Mouse (Mus musculus): Measurements from ENCODE around the gene Zc3h8. TPM values are rescaled to one million over a fixed set of nuclear protein-coding genes. Genes with fewer than 3 reads are reported as not detected.

Zc3h8 gene
- total RNA-seq, 2 experiments from 2014 or later, result 5.1 to 5.6 TPM

GRCm38 (mm10) chr2:128902843-128903242 is 41.0 kb downstream of the Zc3h8 start:
- DNase-seq, result no peak

GRCm38 (mm10) chr2:128892180-128892721 is 51.6 kb downstream of the Zc3h8 start:
- DNase-seq, result no peak
- intact Hi-C loops (cut with DNase I), result no loop called here

More at GRCm38 (mm10) chr2:128902843-128903242, 41.0 kb downstream of the Zc3h8 start:
- intact Hi-C loops (cut with DNase I), result no loop called here

DNA sequence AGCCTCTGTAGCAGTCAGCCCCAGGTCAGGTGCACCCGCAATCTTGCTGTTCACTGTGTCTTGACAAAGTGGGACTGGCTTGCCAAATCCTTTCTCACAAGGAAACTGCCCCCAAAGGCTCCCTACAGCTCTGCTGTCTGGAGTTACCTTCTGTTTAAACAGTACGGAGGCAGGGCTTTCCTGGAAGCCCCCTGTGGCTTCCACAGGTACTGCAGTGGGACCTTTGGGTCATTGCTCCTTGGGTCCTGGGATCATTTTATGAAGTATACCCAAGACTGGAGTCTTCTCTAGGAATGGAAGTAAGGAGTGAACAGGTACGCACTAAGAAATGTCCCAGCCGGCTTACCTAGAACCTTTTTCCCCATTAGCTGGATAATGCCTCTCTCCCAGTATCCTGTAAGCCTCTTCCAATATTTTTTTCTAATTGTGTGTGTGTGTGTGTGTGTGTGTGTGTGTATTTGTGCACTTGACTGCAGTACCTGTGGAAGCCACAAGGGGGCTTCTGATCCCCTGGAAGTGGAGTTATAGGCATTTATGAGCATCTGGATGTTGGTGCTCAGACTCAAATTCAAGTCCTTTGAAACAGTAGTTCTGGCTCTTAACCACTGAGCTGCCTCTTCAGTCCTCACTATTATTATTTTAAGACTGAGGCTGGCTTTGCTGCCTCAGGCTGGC is 53.1 kb downstream of the Zc3h8 start:
- DNase-seq, result no peak
- intact Hi-C loops (cut with DNase I), result no loop called here

DNA sequence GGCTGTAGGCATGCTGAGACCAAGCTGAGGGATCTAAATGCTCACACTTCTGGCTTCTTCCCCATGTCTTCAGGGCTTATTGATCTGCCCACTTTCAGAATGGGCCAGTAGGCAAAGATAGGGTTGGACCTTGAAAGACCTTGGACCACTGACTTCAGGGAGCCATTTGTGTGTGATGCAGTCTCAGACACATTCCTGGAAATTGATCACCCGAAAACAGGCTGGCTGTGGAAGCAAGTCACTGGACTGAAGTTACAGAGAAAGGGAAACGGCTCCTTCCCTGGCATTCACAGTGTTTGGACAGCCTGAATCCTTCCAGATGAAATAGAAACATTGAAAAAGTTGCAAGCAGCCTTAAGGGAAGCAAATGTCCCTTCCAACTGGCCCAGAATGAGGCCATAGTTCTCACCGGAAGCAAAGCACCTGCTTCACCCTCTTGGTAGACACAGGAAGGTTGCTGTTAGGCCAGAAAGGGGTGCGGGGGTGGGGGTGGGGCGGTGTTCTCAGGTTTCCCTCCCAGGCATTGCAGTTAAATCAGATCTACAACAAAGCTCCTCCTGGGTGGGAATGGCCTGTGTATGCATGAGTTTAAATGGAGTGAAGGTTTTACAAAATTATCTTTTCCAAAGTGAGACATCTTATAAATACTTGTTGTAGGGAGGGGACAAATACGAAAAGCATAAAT is 55.9 kb downstream of the Zc3h8 start:
- no peak for DNase-seq
- intact Hi-C loops (cut with DNase I), result no loop called here

GRCm38 (mm10) chr2:128885225-128885811 is 58.6 kb downstream of the Zc3h8 start:
- intact Hi-C loops (cut with DNase I), result no loop called here
- DNase-seq, result no peak

DNA sequence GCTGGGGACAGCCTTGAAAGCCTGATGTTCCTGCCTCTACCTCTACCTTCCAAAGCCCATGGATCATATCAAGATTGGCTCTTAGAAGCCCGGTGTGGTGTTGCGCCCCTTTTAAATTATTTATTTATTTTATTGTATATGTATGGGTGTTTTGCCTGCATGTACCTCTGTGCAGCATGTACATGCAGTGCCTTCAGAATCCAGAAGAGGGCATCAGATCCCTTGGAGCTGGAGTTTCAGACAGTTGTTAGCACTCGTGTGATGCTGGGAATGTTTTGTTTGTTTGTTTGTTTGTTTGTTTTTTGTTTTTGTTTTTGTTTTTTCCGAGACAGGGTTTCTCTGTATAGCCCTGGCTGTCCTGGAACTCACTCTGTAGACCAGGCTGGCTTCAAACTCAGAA is 62.6 kb downstream of the Zc3h8 start:
- intact Hi-C loops (cut with DNase I), result no loop called here
- no peak for DNase-seq

Small RNA genes within 50 kb of the gene (microRNA-seq; reads per million reads assigned to microRNA genes)
- gene Gm22859 (ENCODE audit: borderline number of aligned reads in 2 of 2), result 0 reads per million in 2 experiments

Other genes starting within 250 kb of the Zc3h8 start
- 1 to 10 TPM; 5.6 to 6.7 TPM for gene Mertk, start 245.1 kb downstream of the Zc3h8 start, total RNA-seq (2021)
- gene Tmem87b, start 126.0 kb downstream of the Zc3h8 start, total RNA-seq (2021), result 10 to 100 TPM; 20.2 to 25.1 TPM
- under 1 TPM; 0.38 to 0.39 TPM for gene Fbln7, start 81.1 kb downstream of the Zc3h8 start, total RNA-seq (2021)
- 1 to 10 TPM; 3.2 to 5.5 TPM for gene Zc3h6, start 23.3 kb upstream of the Zc3h8 start, total RNA-seq (2021)
- gene Gm10762, start 23.6 kb upstream of the Zc3h8 start, total RNA-seq (2021), result 10 to 100 TPM; 11.7 TPM
- gene Vinac1, start 104.1 kb upstream of the Zc3h8 start, total RNA-seq (2021), result not detected
- gene Ttl, start 121.9 kb upstream of the Zc3h8 start, total RNA-seq (2021), result 10 to 100 TPM; 18.8 to 19.9 TPM
- 10 to 100 TPM; 11.9 to 12.2 TPM for gene Polr1b, start 156.9 kb upstream of the Zc3h8 start, total RNA-seq (2021)
- 10 to 100 TPM; 12.4 to 12.5 TPM for gene Chchd5, start 185.6 kb upstream of the Zc3h8 start, total RNA-seq (2021)